Mouse (Mus musculus) heart, embryonic 13.5 days (tissue): ENCODE measurements around the gene Tob1. TPM values are rescaled to one million over a fixed set of nuclear protein-coding genes. Genes with fewer than 3 reads are reported as not detected.

Source experiments
- ATAC-seq: fragments of 200-750 bp; cut with Nextera tagmentation; 2 replicates; pipeline ENCODE4 v1.8.0; 2017; ENCODE audit warnings: moderate TSS enrichment; ENCODE audit not compliant: insufficient number of reproducible peaks, low FRiP score, low TSS enrichment; ENCODE audit errors: extremely low read depth
- H3K27ac ChIP-seq: fragments of 300-500 bp; sonication (generic); replicated peaks from 2 replicates; pipeline ENCODE4 v1.5.1; 2015; ENCODE audit warnings: moderate library complexity, mild to moderate bottlenecking, inconsistent platforms
- H3K27me3 ChIP-seq: fragments of 300-500 bp; sonication (generic); replicated peaks from 2 replicates; pipeline ENCODE4 v1.6.1; 2015; ENCODE audit warnings: mild to moderate bottlenecking, inconsistent platforms
- H3K36me3 ChIP-seq: fragments of 300-500 bp; sonication (generic); 2 replicates; pipeline ENCODE4 v1.6.1; 2015; ENCODE audit warnings: mild to moderate bottlenecking, inconsistent platforms
- H3K4me1 ChIP-seq: fragments of 300-500 bp; sonication (generic); 2 replicates; pipeline ENCODE4 v1.6.1; 2015; ENCODE audit warnings: inconsistent platforms
- H3K4me2 ChIP-seq: fragments of 300-500 bp; sonication (generic); 2 replicates; pipeline ENCODE4 v1.6.1; 2015; ENCODE audit warnings: inconsistent platforms, mild to moderate bottlenecking, moderate library complexity
- H3K4me3 ChIP-seq: fragments of 300-500 bp; sonication (generic); 2 replicates; pipeline ENCODE4 v1.5.1; 2015; ENCODE audit warnings: moderate library complexity, mild to moderate bottlenecking, inconsistent platforms
- H3K9ac ChIP-seq: fragments of 300-500 bp; sonication (generic); 2 replicates; pipeline ENCODE4 v1.6.1; 2015; ENCODE audit warnings: inconsistent platforms, mild to moderate bottlenecking, moderate library complexity
- H3K9me3 ChIP-seq: fragments of 300-500 bp; sonication (generic); 2 replicates; pipeline ENCODE4 v1.6.1; 2016; ENCODE audit warnings: inconsistent platforms
- WGBS: fragments of 180-500 bp; shearing (Covaris S2); methylation state at CpG from one replicate; pipeline ENCODE4 v1.1.7; 2015; ENCODE audit warnings: mixed read lengths; 5-methylcytosine and 5-hydroxymethylcytosine counted together
- polyA plus RNA-seq: library from polyadenylated mRNA; unstranded; fragments of >200 nt; fragmentation: Nextera tagmentation; extraction: Ambion mirVana; gene quantifications from 2 replicates; pipeline ENCODE4 v1.2.1, GENCODE M21; 2015

Tob1 gene
- polyA plus RNA-seq, 1 experiment from 2014 or later = 26.1 TPM

DNA sequence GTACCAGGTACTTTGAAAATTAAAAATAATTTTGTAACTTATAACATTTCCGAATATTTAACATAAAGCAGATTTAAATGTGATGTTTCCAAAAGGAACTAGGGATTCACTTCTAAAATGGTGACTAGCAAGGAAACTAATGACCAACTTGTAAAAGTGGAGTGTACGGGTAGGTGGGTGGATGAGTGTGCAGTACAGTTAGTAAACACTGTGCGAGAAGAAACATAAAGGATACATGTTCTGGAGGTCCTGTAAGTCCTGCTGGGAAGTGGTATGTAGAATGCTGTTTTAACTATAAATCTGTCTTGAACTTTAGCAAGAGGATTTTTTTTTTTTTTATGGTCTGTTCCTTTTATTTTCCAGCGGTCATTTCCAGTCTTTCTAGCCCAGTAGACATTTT lies 1.7 kb downstream of the Tob1 start:
- Histone ChIP-seq H3K4me3 (peak overlapping the region; percentile 98), H3K4me1 (peaks cover 48% of the 10 kb centered on the region), H3K9me3 (no peaks in the 10 kb centered on the region), H3K9ac (peak overlapping the region; percentile 100), H3K27me3 (no peaks in the 10 kb centered on the region), H3K36me3 (peaks cover 18% of the 10 kb centered on the region), H3K27ac (no peak overlapping the region), H3K4me2 (peak overlapping the region; percentile 82)
- ATAC-seq = no peak
- WGBS = 66% methylated on average over 4 of the region's 4 CpGs

DNA sequence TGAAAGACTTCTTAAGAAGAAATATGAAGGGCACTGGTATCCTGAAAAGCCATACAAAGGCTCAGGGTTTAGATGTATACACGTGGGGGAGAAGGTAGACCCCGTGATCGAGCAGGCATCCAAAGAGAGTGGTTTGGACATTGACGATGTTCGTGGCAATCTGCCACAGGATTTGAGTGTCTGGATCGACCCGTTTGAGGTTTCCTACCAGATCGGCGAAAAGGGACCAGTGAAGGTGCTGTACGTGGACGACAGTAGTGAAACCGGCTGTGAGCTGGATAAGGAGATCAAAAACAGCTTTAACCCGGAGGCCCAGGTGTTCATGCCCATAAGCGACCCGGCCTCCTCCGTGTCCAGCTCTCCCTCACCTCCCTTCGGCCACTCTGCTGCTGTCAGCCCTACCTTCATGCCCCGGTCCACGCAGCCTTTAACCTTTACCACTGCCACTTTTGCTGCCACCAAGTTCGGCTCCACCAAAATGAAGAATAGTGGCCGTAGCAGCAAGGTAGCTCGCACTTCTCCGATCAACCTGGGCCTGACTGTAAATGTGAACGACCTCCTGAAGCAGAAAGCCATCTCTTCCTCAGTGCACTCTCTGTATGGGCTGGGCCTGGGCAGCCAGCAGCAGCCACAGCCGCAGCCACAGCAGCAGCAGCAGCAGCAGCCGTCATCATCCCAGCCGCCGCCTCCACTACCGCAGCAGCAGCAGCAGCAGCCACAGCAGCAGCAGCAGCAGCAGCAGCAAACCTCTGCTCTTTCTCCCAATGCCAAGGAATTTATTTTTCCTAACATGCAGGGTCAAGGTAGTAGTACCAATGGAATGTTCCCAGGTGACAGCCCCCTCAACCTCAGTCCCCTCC lies 2.7 kb downstream of the Tob1 start:
- Histone ChIP-seq H3K9ac (peak overlapping the region; percentile 71), H3K27me3 (no peaks in the 10 kb centered on the region), H3K36me3 (peaks cover 18% of the 10 kb centered on the region), H3K4me1 (peaks cover 44% of the 10 kb centered on the region), H3K27ac (no peak overlapping the region), H3K4me3 (peak overlapping the region; percentile 18), H3K4me2 (peak overlapping the region; percentile 82), H3K9me3 (no peaks in the 10 kb centered on the region)
- no peak for ATAC-seq
- WGBS = 83% methylated on average over 29 of the region's 29 CpGs

DNA sequence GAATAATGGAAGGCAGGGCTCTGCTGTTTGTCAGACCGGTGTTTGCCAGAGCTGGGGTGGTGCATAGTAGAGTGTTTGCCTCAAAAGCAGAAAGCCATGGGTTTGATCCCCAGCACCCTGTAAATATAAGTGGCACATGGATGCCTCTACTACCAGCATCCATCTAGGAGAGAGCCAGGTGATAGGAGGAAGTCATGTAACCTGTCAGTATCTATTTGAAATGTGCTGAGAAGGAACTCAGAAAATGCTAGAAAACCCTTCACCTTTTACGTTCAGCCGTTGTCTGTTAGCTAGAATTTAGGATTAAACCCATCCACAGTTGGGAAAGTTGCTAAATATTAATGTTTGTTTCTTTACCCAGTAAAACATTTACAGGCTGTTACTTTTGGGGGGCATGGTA lies 4.3 kb downstream of the Tob1 start:
- no peak overlapping the region for H3K4me2 ChIP-seq
- H3K27ac ChIP-seq = no peak overlapping the region
- 87% methylated on average over 3 of the region's 3 CpGs for WGBS

DNA sequence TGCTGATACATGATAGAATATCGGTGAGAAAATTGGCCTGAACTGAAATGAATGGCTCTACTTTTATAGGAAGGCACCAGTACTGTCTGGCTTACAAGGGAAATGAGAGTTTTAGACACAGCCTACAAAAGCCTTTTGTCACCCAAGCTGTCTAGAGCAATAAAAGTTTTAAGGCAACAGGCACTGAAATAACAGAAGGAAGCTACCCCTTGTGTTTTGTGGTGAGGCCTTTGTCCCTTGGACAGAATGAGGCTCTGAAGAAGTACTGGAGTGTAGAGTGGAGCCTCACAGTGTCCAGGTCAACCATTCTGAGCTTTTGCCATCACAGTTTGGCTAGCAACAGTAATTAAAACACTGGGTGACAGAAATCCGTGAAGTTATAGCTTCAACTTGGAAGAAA lies 5.0 kb downstream of the Tob1 start:
- H3K9ac ChIP-seq = no peak overlapping the region
- no peaks in the 10 kb centered on the region for H3K27me3 ChIP-seq
- H3K4me2 ChIP-seq = no peak overlapping the region
- H3K9me3 ChIP-seq = no peaks in the 10 kb centered on the region
- 0 out of 2 replicates have a peak overlapping the region, but pooled peaks have one; percentile 9 for H3K27ac ChIP-seq
- no peak overlapping the region for H3K4me3 ChIP-seq
- peaks cover 18% of the 10 kb centered on the region for H3K36me3 ChIP-seq
- ATAC-seq = no peak
- peaks cover 38% of the 10 kb centered on the region for H3K4me1 ChIP-seq
- WGBS = 65% methylated on average over 2 of the region's 2 CpGs

More for the DNA sequence above, 4.3 kb downstream of the Tob1 start:
- Histone ChIP-seq H3K27me3 (no peaks in the 10 kb centered on the region), H3K36me3 (peaks cover 18% of the 10 kb centered on the region), H3K9ac (no peak overlapping the region), H3K4me1 (peaks cover 38% of the 10 kb centered on the region), H3K4me3 (no peak overlapping the region), H3K9me3 (no peaks in the 10 kb centered on the region)
- ATAC-seq = no peak

DNA sequence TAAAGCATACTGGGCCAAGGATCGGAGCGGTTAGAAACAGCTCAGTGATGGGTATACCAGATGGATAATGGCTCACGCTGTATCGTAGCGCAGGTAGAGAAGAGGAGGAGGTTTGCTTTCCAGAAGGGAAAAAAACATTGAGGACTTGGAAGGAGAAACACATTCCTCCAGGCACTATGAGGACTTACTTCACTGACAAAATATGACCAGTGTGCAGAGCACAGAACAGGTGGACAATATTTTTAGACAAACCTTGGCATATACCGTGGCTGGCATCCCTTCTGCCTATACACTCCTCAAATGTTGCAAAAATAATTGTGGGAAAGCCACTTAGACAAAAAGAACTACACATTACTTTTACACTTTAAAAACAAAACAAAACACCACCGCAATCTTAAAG lies 10.0 kb downstream of the Tob1 start:
- peaks cover 17% of the 10 kb centered on the region for H3K4me1 ChIP-seq
- no peak overlapping the region for H3K9ac ChIP-seq
- ATAC-seq = no peak
- H3K4me2 ChIP-seq = no peak overlapping the region
- H3K36me3 ChIP-seq = no peaks in the 10 kb centered on the region
- no peaks in the 10 kb centered on the region for H3K9me3 ChIP-seq
- H3K4me3 ChIP-seq = no peak overlapping the region
- no peaks in the 10 kb centered on the region for H3K27me3 ChIP-seq
- 84% methylated on average over 7 of the region's 7 CpGs for WGBS
- no peak overlapping the region for H3K27ac ChIP-seq

DNA sequence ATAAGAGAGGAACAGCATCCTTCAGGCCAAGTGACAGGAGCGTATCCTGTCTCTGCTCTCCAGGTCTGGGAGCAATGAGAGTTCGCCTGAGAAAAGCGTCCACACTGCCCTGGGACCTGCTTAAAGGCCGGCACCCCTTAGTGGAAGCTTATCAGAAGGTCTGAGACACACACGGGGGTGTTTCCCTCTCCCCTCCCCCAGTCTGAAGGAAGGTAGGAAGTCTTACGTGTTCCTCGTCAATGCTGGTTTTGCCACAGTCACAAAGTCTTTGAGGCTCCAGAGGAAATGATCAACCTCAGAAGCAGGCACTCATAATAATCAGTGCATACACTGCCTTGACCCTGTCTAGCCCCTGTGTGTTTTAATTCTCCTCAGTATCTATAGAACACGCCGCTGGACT lies 12.3 kb downstream of the Tob1 start:
- Histone ChIP-seq H3K27me3 (no peaks in the 10 kb centered on the region), H3K4me3 (no peak overlapping the region), H3K27ac (no peak overlapping the region), H3K36me3 (no peaks in the 10 kb centered on the region), H3K4me1 (peaks cover 17% of the 10 kb centered on the region), H3K4me2 (no peak overlapping the region), H3K9ac (no peak overlapping the region), H3K9me3 (no peaks in the 10 kb centered on the region)
- ATAC-seq = no peak
- 58% methylated on average over 9 of the region's 9 CpGs for WGBS

DNA sequence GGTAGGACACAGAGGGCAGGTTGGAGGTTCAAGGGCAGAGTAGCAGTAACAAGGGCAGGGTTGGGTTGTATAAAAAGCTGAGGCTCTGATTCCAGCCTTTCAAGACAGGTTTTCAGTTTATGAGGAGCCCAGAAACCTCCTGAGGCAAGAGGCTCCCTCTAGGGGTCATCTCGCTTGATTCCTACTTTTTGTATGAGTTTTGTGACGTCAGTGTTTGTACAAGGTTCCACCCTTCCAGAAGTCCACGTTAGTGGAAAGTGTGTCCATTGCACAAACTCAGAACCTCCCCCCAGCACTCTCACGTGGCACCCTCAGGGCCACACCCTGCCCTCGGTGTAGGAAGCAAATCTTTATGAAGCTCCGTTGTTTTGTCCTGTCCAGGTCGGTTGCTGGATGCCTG lies 14.7 kb downstream of the Tob1 start:
- peak overlapping the region; percentile 12; the same call in 1 of the 2 replicates for H3K4me3 ChIP-seq
- 24% methylated on average over 7 of the region's 7 CpGs for WGBS
- H3K27ac ChIP-seq = peak overlapping the region; percentile 48
- H3K4me2 ChIP-seq = peak overlapping the region; percentile 54
- ATAC-seq = no peak
- H3K27me3 ChIP-seq = no peaks in the 10 kb centered on the region
- no peaks in the 10 kb centered on the region for H3K9me3 ChIP-seq
- no peaks in the 10 kb centered on the region for H3K36me3 ChIP-seq
- H3K4me1 ChIP-seq = peaks cover 41% of the 10 kb centered on the region
- peak overlapping the region; percentile 54; the same call in 1 of the 2 replicates for H3K9ac ChIP-seq

DNA sequence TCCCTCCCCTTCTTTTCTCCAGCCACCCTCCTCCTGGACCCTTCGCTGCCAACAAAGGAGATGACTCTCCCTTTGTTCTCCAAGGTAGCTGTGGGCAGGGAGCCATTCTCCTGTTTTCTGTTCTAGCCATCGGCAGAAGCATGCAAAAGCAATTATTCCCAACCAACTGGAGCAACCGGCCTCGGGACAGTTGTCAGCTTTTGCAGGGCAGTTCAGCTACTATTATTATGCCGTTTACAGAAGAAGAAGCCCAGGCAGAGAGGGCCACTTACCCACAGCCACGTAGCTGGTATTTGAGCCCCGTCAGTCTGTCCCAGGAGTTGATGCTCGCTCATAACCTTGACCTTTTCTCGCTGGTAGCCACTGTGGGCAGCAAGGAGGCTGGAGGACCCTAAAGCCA lies 17.2 kb downstream of the Tob1 start:
- Histone ChIP-seq H3K4me1 (peaks cover 60% of the 10 kb centered on the region), H3K9ac (peak overlapping the region; percentile 50; the same call in 1 of the 2 replicates), H3K27me3 (no peaks in the 10 kb centered on the region), H3K27ac (peak overlapping the region; percentile 84), H3K9me3 (no peaks in the 10 kb centered on the region), H3K36me3 (no peaks in the 10 kb centered on the region), H3K4me3 (no peak overlapping the region), H3K4me2 (no peak overlapping the region)
- no peak for ATAC-seq
- WGBS = 58% methylated on average over 9 of the region's 9 CpGs

DNA sequence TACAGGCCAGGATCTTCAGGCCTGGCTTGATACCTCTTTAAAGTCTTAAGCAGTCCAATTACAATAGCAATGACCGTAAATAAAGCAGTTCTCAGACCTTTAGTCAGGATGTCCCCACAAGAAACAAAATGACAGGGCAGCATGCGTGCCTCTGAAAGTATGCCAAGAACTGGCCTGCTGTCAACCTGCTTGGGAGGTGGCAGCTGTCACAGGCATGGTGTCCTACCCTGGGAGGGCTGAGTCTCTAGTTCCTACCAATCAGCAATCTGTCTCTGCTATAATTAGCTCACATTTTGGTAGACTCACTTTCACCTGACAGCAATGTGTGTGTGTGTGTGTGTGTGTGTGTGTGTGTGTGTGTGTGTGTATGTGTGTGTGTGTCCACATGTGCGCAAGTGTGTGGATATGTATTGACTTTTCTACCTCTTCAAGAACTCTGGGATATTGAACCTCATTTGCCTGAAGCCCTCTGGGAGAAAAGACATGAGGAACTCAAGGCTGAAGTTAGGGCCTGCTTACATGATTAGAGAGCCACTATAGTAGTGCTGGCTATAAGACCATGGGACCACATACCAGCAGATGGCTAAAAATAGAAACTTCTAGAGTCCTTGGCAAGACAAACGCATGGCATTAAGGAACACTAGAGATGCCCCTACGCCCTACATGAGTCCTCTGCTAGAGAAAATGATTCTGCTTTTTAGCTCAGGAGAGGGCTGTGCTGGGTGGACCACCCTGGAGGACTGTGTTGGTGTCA lies 18.1 kb downstream of the Tob1 start:
- Histone ChIP-seq H3K36me3 (no peaks in the 10 kb centered on the region), H3K9ac (no peak overlapping the region), H3K4me1 (peaks cover 67% of the 10 kb centered on the region), H3K4me3 (no peak overlapping the region), H3K9me3 (no peaks in the 10 kb centered on the region), H3K27ac (peak overlapping the region; percentile 84), H3K4me2 (no peak overlapping the region), H3K27me3 (no peaks in the 10 kb centered on the region)
- ATAC-seq = no peak
- 54% methylated on average over 5 of the region's 5 CpGs for WGBS

DNA sequence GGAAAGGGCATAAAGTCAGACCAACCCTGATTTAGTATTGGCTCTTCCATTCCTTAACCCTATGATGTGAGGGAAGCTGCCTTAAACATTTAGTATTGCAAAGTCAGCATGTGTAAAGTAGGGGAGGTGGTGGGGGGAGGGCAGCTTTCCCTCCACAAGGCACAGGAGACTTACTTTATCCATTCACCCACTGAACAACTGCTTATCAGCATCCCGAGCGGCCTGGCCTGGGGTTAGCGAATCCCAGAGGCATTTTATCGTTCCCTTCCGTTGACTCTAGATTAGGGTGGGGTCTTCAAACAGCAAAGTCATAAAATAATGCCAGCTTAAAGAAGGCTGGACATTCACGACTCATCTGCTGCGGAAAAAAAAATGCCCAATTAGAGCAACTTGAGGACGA lies 19.0 kb downstream of the Tob1 start:
- no peak overlapping the region for H3K4me3 ChIP-seq
- WGBS = 21% methylated on average over 8 of the region's 8 CpGs
- H3K4me1 ChIP-seq = peaks cover 67% of the 10 kb centered on the region
- no peak overlapping the region for H3K9ac ChIP-seq
- H3K27me3 ChIP-seq = no peaks in the 10 kb centered on the region
- no peaks in the 10 kb centered on the region for H3K36me3 ChIP-seq
- ATAC-seq = no peak
- H3K27ac ChIP-seq = peak overlapping the region; percentile 84
- H3K4me2 ChIP-seq = no peak overlapping the region
- no peaks in the 10 kb centered on the region for H3K9me3 ChIP-seq

DNA sequence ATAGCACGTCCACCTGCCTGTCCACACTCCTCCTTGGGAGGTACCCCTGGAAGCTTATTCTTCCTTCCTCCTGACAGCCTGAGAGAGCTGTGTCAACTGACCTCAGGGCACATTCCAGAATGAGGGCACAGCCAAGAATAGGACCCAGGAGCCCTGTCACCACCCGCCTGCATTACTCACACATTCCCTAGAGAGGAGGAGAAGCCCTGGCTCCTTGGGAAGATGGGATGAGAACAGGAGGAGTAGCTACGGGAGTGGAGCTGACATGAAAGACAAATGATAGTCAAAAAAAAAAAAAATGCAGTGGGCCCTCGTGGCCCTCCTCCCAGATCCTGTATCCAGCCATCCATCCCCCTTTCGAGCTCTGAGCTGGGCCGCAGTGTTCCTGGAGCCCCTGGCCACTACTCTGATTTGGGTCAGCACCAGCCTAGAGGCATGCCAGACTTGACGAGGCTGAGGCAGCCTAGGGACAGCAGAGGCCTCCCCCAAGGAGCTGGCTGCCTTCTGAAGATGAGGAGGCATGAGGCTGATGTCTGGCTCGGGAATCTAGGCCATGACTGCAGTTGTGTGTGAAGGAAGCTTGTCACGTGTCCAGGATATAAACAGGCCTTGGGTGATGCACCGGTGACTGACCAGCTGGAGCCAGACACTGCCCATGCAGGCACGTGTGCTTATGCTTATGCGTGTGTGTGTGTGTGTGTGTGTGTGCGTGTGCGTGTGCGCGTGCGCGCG lies 20.7 kb downstream of the Tob1 start:
- no peaks in the 10 kb centered on the region for H3K9me3 ChIP-seq
- no peaks in the 10 kb centered on the region for H3K27me3 ChIP-seq
- no peak overlapping the region for H3K4me2 ChIP-seq
- H3K36me3 ChIP-seq = no peaks in the 10 kb centered on the region
- peak overlapping the region; percentile 71 for H3K9ac ChIP-seq
- WGBS = 55% methylated on average over 19 of the region's 19 CpGs
- peaks cover 53% of the 10 kb centered on the region for H3K4me1 ChIP-seq
- H3K4me3 ChIP-seq = no peak overlapping the region
- H3K27ac ChIP-seq = peak overlapping the region; percentile 84
- ATAC-seq = no peak; the same call in 1 of the 2 replicates
